Mouse (Mus musculus) midbrain, embryonic 11.5 days (tissue): ENCODE measurements around the gene Olfr781. TPM values are rescaled to one million over a fixed set of nuclear protein-coding genes. Genes with fewer than 3 reads are reported as not detected.

ENCODE experiments used
- polyA plus RNA-seq: library from polyadenylated mRNA; unstranded; fragments of >200 nt; fragmentation: Nextera tagmentation; extraction: Ambion mirVana; gene quantifications from 2 replicates; pipeline ENCODE4 v1.2.1, GENCODE M21; 2014

Gene Olfr781
- polyA plus RNA-seq, 1 experiment from 2014 or later: not detected

Other genes with a start within 250 kb of the Olfr781 start
- gene Olfr767, start 245.9 kb upstream of the Olfr781 start, polyA plus RNA-seq: not detected in 2 replicates
- not detected in 2 replicates for gene Olfr768, start 229.5 kb upstream of the Olfr781 start, polyA plus RNA-seq
- gene Olfr769, start 211.0 kb upstream of the Olfr781 start, polyA plus RNA-seq: not detected in 2 replicates
- not detected in 2 replicates for gene Olfr770, start 189.9 kb upstream of the Olfr781 start, polyA plus RNA-seq
- not detected in 2 replicates for gene Olfr771, start 164.1 kb upstream of the Olfr781 start, polyA plus RNA-seq
- gene Olfr772, start 150.9 kb upstream of the Olfr781 start, polyA plus RNA-seq: not detected in 2 replicates
- gene Olfr773, start 141.4 kb upstream of the Olfr781 start, polyA plus RNA-seq: not detected in 2 replicates
- gene Olfr774, start 92.7 kb upstream of the Olfr781 start, polyA plus RNA-seq: not detected in 2 replicates
- gene Olfr775, start 80.4 kb upstream of the Olfr781 start, polyA plus RNA-seq: not detected in 2 replicates
- not detected in 2 replicates for gene Olfr776, start 69.7 kb upstream of the Olfr781 start, polyA plus RNA-seq
- not detected in 2 replicates for gene Olfr777, start 57.4 kb upstream of the Olfr781 start, polyA plus RNA-seq
- not detected in 2 replicates for gene Olfr780, start 10.7 kb upstream of the Olfr781 start, polyA plus RNA-seq
- gene Olfr782, start 20.0 kb downstream of the Olfr781 start, polyA plus RNA-seq: not detected in 2 replicates
- 0.06 and 0.14 TPM in 2 replicates for gene Olfr784, start 55.2 kb downstream of the Olfr781 start, polyA plus RNA-seq
- gene Olfr785, start 76.6 kb downstream of the Olfr781 start, polyA plus RNA-seq: not detected in 2 replicates
- gene Olfr786, start 98.5 kb downstream of the Olfr781 start, polyA plus RNA-seq: not detected in 2 replicates
- gene Olfr787, start 133.0 kb downstream of the Olfr781 start, polyA plus RNA-seq: not detected in 2 replicates
- gene Olfr788, start 142.1 kb downstream of the Olfr781 start, polyA plus RNA-seq: not detected in 2 replicates
- gene Olfr789, start 155.9 kb downstream of the Olfr781 start, polyA plus RNA-seq: not detected in 2 replicates
- gene Olfr790, start 169.6 kb downstream of the Olfr781 start, polyA plus RNA-seq: not detected in 2 replicates
- not detected in 2 replicates for gene Olfr791, start 192.9 kb downstream of the Olfr781 start, polyA plus RNA-seq
- not detected in 2 replicates for gene Olfr792, start 210.3 kb downstream of the Olfr781 start, polyA plus RNA-seq
- not detected in 2 replicates for gene Olfr794, start 238.8 kb downstream of the Olfr781 start, polyA plus RNA-seq